Mouse (Mus musculus) heart, adult 2 months (tissue): ENCODE measurements at regions not wholly inside any gene's neighbourhood (a gene's known extent, or its start where the extent isn't known, plus 50 kb on each side); places are given as distances from the start of the nearest gene placed in this dataset.

Experiments
- CTCF ChIP-seq: fragments of 200-600 bp; IDR thresholded peaks from 2 replicates; pipeline ENCODE4 v1.8.1; 2022; ENCODE audit warnings: antibody characterized with exemption, mild to moderate bottlenecking, moderate library complexity
- POLR2A ChIP-seq: fragments of 200-500 bp; IDR thresholded peaks from 2 replicates; pipeline ENCODE4 v1.6.1; 2011; ENCODE audit warnings: mild to moderate bottlenecking, low read depth, low read length, control low read depth; ENCODE audit not compliant: insufficient read depth

DNA sequence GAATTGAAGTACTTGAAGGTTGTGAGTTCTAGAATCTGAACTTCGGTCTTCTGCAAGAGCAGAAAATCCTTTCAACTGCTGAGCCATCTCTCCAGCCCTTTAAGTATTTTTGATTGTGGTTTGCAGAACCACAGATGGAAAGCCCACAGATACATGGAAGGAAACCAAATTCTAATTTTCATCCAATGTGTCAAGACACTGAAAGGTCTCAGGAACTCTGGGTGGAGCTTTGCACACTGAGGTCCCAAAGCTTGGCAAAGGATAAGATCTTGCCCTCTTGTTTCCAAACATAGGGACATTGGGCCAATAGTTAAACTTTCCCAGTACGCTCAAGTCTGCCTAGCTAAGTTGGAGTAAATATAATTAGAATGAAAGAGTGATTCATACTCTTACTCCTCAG lies 102.6 kb upstream of the Ado start:
- TF ChIP-seq CTCF (no peak), POLR2A (no peak)
